Mouse (Mus musculus) kidney, postnatal 0 days (tissue): ENCODE results near the gene Acsm3. TPM values are rescaled to one million over a fixed set of nuclear protein-coding genes. Genes with fewer than 3 reads are reported as not detected.

Source experiments
- ATAC-seq: fragments of 200-750 bp; cut with Nextera tagmentation; replicated peaks from 2 replicates; pipeline ENCODE4 v1.8.0; 2017; ENCODE audit warnings: low read depth, moderate number of reproducible peaks, moderate TSS enrichment, moderate library complexity; ENCODE audit not compliant: low FRiP score
- DNase-seq: peaks from one replicate; pipeline ENCODE4 v3.0.0-alpha.2; 2016; ENCODE audit warnings: low spot score
- H3K27ac ChIP-seq: fragments of 300-500 bp; sonication (generic); 2 replicates; pipeline ENCODE4 v1.5.1; 2014; ENCODE audit warnings: mild to moderate bottlenecking
- H3K27me3 ChIP-seq: fragments of 300-500 bp; sonication (generic); 2 replicates; pipeline ENCODE4 v1.6.1; 2014; ENCODE audit warnings: low read length, mixed read lengths; ENCODE audit not compliant: insufficient read depth
- H3K36me3 ChIP-seq: fragments of 300-500 bp; sonication (generic); 2 replicates; pipeline ENCODE4 v1.6.1; 2014; ENCODE audit warnings: low read length, mixed read lengths; ENCODE audit not compliant: insufficient read depth
- H3K4me1 ChIP-seq: fragments of 300-500 bp; sonication (generic); replicated peaks from 2 replicates; pipeline ENCODE4 v1.6.1; 2014; ENCODE audit warnings: antibody characterized with exemption, low read length, mixed read lengths; ENCODE audit not compliant: insufficient read depth
- H3K4me2 ChIP-seq: fragments of 300-500 bp; sonication (generic); 2 replicates; pipeline ENCODE4 v1.6.1; 2014; ENCODE audit warnings: mild to moderate bottlenecking, low read length, moderate library complexity, mixed read lengths
- H3K4me3 ChIP-seq: fragments of 300-500 bp; sonication (generic); replicated peaks from 2 replicates; pipeline ENCODE4 v1.5.1; 2014; ENCODE audit warnings: low read depth, low read length
- H3K9ac ChIP-seq: fragments of 300-500 bp; sonication (generic); 2 replicates; pipeline ENCODE4 v1.6.1; 2014; ENCODE audit warnings: low read depth, low read length
- H3K9me3 ChIP-seq: fragments of 300-500 bp; sonication (generic); replicated peaks from 2 replicates; pipeline ENCODE4 v1.6.1; 2016; ENCODE audit warnings: low read length, inconsistent platforms, mixed read lengths
- CTCF ChIP-seq: IDR thresholded peaks from 2 replicates; pipeline ENCODE4 v1.5.1; 2016; ENCODE audit warnings: antibody characterized with exemption, low read depth, mild to moderate bottlenecking, moderate library complexity
- WGBS: fragments of 180-500 bp; shearing (Covaris S2); extraction: QIAGEN DNeasy Blood & Tissue Kit; methylation state at CpG from one replicate; pipeline ENCODE4 v1.1.7; 2014; 5-methylcytosine and 5-hydroxymethylcytosine counted together
- polyA plus RNA-seq: library from polyadenylated mRNA; unstranded; fragments of >200 nt; fragmentation: Nextera tagmentation; extraction: Ambion mirVana; gene quantifications from 2 replicates; pipeline ENCODE4 v1.2.1, GENCODE M21; 2015

Gene Acsm3
- polyA plus RNA-seq, 1 experiment from 2014 or later = 0.99 TPM

DNA sequence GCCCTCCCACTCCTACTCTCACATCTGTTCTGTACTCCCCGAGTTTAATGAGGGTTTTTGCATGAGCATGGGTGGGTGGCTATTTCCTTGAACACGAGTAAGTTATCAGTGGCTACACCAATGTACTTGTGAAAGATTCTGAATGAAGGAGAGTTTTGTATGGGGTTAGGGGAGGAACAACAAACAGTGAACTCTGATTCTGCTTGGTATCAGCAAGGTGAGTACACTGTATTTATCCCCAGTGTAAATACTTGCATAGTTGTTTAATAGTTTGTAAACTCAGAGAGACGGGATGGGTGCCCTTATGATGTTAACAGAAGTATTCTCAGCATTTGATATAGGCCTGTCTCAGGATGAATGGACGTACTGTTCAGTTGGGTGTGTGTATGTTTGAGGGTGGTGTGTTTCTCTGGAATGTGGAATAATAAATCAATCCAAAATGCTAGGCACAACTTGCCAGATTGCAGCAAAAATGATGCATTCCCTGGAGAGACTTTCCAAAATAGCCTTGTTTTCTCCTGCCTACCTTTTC is 1.5 kb downstream of the Acsm3 start:
- no peak overlapping the region for H3K27ac ChIP-seq
- H3K27me3 ChIP-seq = no peaks in the 10 kb centered on the region
- no peak for ATAC-seq
- H3K4me1 ChIP-seq = no peaks in the 10 kb centered on the region
- H3K9me3 ChIP-seq = no peaks in the 10 kb centered on the region
- no peak overlapping the region for H3K4me3 ChIP-seq
- no peak overlapping the region for H3K4me2 ChIP-seq
- no peaks in the 10 kb centered on the region for H3K36me3 ChIP-seq
- 45% methylated on average over 4 of the region's 4 CpGs for WGBS
- no peak overlapping the region for H3K9ac ChIP-seq
- no peak for TF ChIP-seq CTCF
- DNase-seq = no peak

DNA sequence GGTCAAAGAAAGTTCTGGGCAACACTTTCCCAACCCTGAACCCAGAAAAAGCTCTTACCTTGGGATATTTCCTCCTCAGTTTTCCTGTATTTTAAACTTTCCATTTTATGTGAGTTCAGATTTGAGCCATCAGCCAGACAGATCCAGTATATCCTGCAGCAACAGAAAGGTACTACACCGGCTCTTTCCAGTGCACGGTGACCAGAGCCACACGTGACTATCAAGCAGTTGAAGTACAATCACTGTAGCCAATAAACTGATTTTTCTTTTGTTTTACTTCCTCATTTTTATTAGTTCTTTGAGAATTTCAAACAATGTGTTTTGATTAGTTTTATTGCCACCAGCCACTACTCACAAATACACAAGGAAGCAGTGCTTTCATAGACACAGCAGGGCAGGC is 3.7 kb downstream of the Acsm3 start:
- H3K4me3 ChIP-seq = no peak overlapping the region
- 86% methylated on average over 3 of the region's 3 CpGs for WGBS
- DNase-seq = no peak
- no peak for TF ChIP-seq CTCF
- ATAC-seq = no peak
- H3K4me1 ChIP-seq = no peaks in the 10 kb centered on the region
- H3K27ac ChIP-seq = no peak overlapping the region
- H3K4me2 ChIP-seq = no peak overlapping the region
- no peaks in the 10 kb centered on the region for H3K36me3 ChIP-seq
- no peak overlapping the region for H3K9ac ChIP-seq
- no peaks in the 10 kb centered on the region for H3K9me3 ChIP-seq
- H3K27me3 ChIP-seq = no peaks in the 10 kb centered on the region

DNA sequence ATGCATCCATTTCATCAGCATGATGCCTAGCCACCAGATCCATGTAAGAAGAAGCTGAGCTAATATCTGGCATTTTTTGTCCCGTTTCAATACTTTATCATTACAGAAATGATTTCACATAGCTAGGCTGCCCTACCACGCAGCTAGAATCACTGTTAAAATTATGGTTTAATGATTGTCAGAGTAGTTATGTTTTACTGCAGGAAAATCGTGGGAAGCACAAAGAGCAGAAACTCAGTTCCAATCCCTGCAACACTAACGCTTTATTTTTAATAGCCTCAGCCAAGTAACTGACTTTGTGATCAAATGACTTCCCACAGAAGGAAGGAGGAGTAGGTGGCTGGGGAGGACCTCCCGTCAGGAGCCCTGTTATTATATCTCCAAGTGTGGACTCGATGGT is 6.3 kb downstream of the Acsm3 start:
- no peak for ATAC-seq
- WGBS = 64% methylated on average over 6 of the region's 6 CpGs
- H3K27ac ChIP-seq = no peak overlapping the region

DNA sequence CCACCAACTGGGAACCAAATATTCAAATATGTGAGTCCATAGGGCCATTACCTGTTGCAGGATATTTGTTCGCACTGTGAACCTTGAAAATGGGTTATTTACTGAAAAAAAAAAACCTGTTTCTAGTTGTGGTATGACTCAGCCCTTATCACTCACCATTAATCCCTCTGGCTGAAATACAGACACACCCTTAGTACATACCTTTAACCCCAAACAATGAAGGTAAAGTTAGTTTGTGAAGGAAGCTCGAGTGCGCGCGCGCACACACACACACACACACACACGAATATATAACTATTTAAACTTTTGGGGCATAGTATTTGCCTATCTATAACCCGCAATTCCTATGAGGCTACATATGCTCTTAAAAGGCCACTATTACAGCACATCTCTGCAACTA is 9.2 kb downstream of the Acsm3 start:
- TF ChIP-seq CTCF = no peak
- ATAC-seq (no peak), DNase-seq (no peak)
- 93% methylated on average over 8 of the region's 8 CpGs for WGBS
- no peak overlapping the region for H3K4me2 ChIP-seq
- no peaks in the 10 kb centered on the region for H3K9me3 ChIP-seq
- H3K4me1 ChIP-seq = no peaks in the 10 kb centered on the region
- no peak overlapping the region for H3K9ac ChIP-seq
- no peaks in the 10 kb centered on the region for H3K36me3 ChIP-seq
- H3K27ac ChIP-seq = no peak overlapping the region
- no peaks in the 10 kb centered on the region for H3K27me3 ChIP-seq
- H3K4me3 ChIP-seq = no peak overlapping the region

More for the DNA sequence above, 6.3 kb downstream of the Acsm3 start:
- Histone ChIP-seq H3K9ac (no peak overlapping the region), H3K4me3 (no peak overlapping the region), H3K36me3 (no peaks in the 10 kb centered on the region), H3K27me3 (no peaks in the 10 kb centered on the region), H3K9me3 (no peaks in the 10 kb centered on the region), H3K4me1 (no peaks in the 10 kb centered on the region), H3K4me2 (no peak overlapping the region)
- TF ChIP-seq CTCF = no peak
- no peak for DNase-seq

DNA sequence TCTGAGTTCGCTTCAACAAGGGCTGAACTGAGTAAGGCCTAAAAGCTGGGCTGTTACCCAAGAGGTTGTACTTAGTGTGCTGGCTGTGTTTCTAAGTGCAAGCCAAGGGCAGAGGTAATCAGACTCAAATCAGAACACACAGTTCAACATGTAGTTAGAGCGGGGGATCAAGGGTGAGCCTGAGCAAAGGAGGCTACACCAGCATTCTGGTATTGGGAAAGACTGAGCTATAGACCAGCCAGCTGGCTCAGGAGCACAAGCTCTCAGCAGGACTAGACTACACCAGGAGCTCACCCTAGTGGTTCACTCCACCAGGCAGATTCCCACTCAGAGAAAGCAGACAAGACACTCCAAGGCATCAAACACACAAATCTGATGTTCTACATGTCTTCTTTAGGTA is 22.7 kb downstream of the Acsm3 start:
- H3K27me3 ChIP-seq = no peaks in the 10 kb centered on the region
- H3K4me1 ChIP-seq = no peaks in the 10 kb centered on the region
- TF ChIP-seq CTCF = no peak
- no peak overlapping the region for H3K4me3 ChIP-seq
- H3K9ac ChIP-seq = no peak overlapping the region
- DNase-seq (no peak), ATAC-seq (no peak)
- WGBS = 97% methylated on average over 2 of the region's 2 CpGs
- no peak overlapping the region for H3K4me2 ChIP-seq
- no peaks in the 10 kb centered on the region for H3K9me3 ChIP-seq
- H3K36me3 ChIP-seq = peaks cover 24% of the 10 kb centered on the region
- no peak overlapping the region for H3K27ac ChIP-seq

DNA sequence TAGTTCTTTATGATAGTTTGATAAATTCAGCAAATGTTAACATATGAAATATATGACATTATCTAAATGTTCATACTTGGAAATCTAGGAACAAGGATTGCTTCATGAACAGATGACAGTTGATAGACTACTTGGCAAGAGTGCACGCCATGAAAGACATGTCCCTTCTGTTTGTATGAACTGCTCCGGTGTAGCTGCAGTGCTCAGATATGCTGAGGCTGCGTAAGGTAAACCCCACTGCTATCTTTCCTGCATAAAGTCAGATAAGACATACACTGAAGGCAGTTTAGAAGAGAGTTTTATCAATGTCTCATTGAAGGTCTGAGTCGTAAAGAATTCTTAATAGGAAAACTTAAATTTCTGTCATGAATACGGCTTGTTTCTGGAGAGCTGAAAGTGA is 24.2 kb downstream of the Acsm3 start:
- ATAC-seq = no peak
- H3K4me1 ChIP-seq = no peaks in the 10 kb centered on the region
- H3K4me3 ChIP-seq = no peak overlapping the region
- 95% methylated on average over 5 of the region's 5 CpGs for WGBS
- H3K27me3 ChIP-seq = no peaks in the 10 kb centered on the region
- H3K4me2 ChIP-seq = no peak overlapping the region
- no peak for DNase-seq
- no peak overlapping the region for H3K27ac ChIP-seq
- no peaks in the 10 kb centered on the region for H3K9me3 ChIP-seq
- TF ChIP-seq CTCF = no peak
- no peak overlapping the region for H3K9ac ChIP-seq
- peaks cover 26% of the 10 kb centered on the region for H3K36me3 ChIP-seq

DNA sequence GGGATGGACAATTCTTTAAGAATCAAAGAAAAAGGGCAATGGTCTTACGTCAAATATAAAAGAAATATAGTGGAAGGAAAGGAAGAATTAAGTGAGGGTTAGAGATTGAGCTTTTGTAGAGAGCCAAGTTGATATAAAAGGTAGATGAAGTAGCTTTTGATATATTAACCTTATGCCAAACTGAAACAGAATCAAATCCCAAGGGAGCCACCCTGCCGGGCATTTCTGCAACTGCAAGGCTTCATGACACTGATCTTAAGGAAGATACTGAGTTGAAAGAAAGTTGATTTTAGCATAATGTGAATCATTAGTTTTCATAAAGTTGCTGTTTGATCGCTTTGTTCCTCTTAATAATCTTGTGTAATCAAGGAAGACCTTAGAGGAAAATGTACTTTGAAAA is 28.3 kb downstream of the Acsm3 start:
- ATAC-seq = no peak
- no peak for DNase-seq
- H3K36me3 ChIP-seq = peaks cover 18% of the 10 kb centered on the region
- no peak overlapping the region for H3K27ac ChIP-seq
- H3K4me1 ChIP-seq = no peaks in the 10 kb centered on the region
- H3K9me3 ChIP-seq = no peaks in the 10 kb centered on the region
- H3K27me3 ChIP-seq = no peaks in the 10 kb centered on the region
- WGBS = 84% methylated on average over 3 of the region's 3 CpGs
- H3K4me3 ChIP-seq = no peak overlapping the region
- H3K9ac ChIP-seq = no peak overlapping the region
- H3K4me2 ChIP-seq = no peak overlapping the region
- 0 out of 2 replicates have a peak, but pooled peaks have one; percentile 6 for TF ChIP-seq CTCF
